10 mouse cellular contexts compared by ENCODE assay signal in the genomic region with DNA sequence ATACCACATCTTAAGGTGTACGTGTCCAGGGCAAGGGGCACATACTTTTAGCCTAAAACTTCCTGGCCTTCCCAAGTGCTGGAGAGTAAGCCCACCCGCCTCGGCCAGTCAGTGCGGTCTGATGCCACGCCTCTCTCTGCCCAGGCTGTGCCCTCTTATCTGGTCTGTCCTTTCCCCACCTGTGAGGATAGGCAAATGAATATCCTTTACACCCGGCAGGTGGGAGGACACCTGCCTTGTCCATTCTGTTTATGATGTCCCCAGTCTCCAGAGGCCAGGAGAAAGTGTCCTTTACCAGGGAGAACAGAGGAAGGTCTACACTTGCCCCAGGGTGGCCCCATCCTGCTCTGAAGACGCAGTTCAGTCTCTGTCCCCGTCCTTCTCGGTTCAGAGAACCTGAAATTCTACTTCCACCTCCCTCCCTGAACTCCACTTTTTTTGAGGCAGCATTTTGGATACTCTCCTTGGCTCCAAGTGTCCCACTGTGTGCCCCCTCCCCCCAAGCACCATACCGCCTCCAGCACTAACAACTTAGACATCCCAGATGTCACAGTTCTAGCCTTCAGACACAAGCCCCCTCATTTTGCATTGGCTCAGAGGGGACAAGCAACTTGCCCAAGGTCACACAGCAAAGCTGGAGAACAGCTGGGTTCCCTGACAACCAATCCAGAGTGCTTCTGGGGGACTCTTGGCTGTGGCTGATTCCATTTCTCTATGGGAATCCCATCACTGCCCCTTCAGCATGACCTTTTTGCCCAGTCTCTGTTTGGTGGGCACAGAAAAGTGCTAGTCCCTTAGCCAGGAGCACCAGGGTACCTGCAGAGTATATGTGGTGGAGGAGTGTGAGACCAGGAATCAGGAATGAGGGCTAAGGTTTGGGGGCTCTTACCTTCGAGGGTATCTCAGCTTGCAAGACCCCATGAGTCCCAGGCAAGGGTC. TPM values are rescaled to one million over a fixed set of nuclear protein-coding genes. Genes with fewer than 3 reads are reported as not detected.
DNase-seq lines count a peak whose midpoint lies in the region; ATAC-seq and TF ChIP-seq lines count a peak whose summit lies in the region.
"Had no signal": no experiment of that assay in that cellular context is flagged by ENCODE, and none has a peak within 500 bp of the region (broad histone marks: within the 10 kb centered on the region; RNA-seq: fewer than 3 reads in every experiment).

No protein-coding gene starts in this region.

- no peaks in the 10 kb centered on the region for H3K36me3 ChIP-seq in liver, embryonic 16.5 days (ENCODE audit: control insufficient read depth, insufficient read depth)
- no peaks in the 10 kb centered on the region for H3K36me3 ChIP-seq in liver, embryonic 12.5 days
- H3K36me3 ChIP-seq in forebrain, postnatal 0 days (ENCODE audit: insufficient read depth), result no peaks in the 10 kb centered on the region
- no peaks in the 10 kb centered on the region for H3K36me3 ChIP-seq in neural tube, embryonic 14.5 days (ENCODE audit: control insufficient read depth, insufficient read depth, low read length)

- peak; percentile 84 for DNase-seq in heart, adult 11 months
- no peak for DNase-seq in heart, postnatal 36 days
- DNase-seq in forebrain, postnatal 0 days, result no peak
- DNase-seq in Muller cell, postnatal 12 days (ENCODE audit: inconsistent ontology term), result no peak
- DNase-seq in thymus, postnatal 25 days, result no peak
- DNase-seq: embryo, embryonic 11 days had no signal

- no peaks in the 10 kb centered on the region for H3K27me3 ChIP-seq in liver, embryonic 16.5 days (ENCODE audit: control insufficient read depth, insufficient read depth, low read depth, low read length)
- peaks cover 50% of the 10 kb centered on the region for H3K27me3 ChIP-seq in liver, embryonic 12.5 days (replicated peaks)
- H3K27me3 ChIP-seq in forebrain, postnatal 0 days (ENCODE audit: insufficient read depth, low read length), result no peaks in the 10 kb centered on the region
- no peaks in the 10 kb centered on the region for H3K27me3 ChIP-seq in neural tube, embryonic 14.5 days (ENCODE audit: control insufficient read depth, insufficient read depth, low read length)

- no peak overlapping the region for H3K4me2 ChIP-seq in liver, embryonic 16.5 days (ENCODE audit: low read depth, low read length)
- H3K4me2 ChIP-seq in liver, embryonic 12.5 days, result no peak overlapping the region
- H3K4me2 ChIP-seq in forebrain, postnatal 0 days (ENCODE audit: low read depth), result peak overlapping the region; percentile 44
- peak overlapping the region; percentile 32 for H3K4me2 ChIP-seq in neural tube, embryonic 14.5 days (ENCODE audit: low read depth, low read length)

- 43% methylated on average over 11 of the region's 11 CpGs for WGBS in liver, embryonic 16.5 days (ENCODE audit: insufficient replicate concordance)
- 49% methylated on average over 11 of the region's 11 CpGs for WGBS in liver, embryonic 12.5 days (ENCODE audit: insufficient replicate concordance)
- 67% methylated on average over 11 of the region's 11 CpGs for WGBS in forebrain, postnatal 0 days
- WGBS in neural tube, embryonic 14.5 days, result 71% methylated on average over 11 of the region's 11 CpGs

- ATAC-seq in liver, embryonic 16.5 days (ENCODE audit: low read depth), result no peak
- ATAC-seq in liver, embryonic 12.5 days, result no peak
- ATAC-seq in forebrain, postnatal 0 days, result peak; percentile 23; the same call in 1 of the 2 replicates
- ATAC-seq in neural tube, embryonic 14.5 days (ENCODE audit: low read depth), result no peak

- intact Hi-C loops in heart, postnatal 36 days (cut with DNase I), result no loop called here

- H3K4me1 ChIP-seq in liver, embryonic 16.5 days (ENCODE audit: control insufficient read depth, low read depth, low read length), result peaks cover 5% of the 10 kb centered on the region
- peaks cover 7% of the 10 kb centered on the region; the same call in 1 of the 2 replicates for H3K4me1 ChIP-seq in liver, embryonic 12.5 days
- no peaks in the 10 kb centered on the region for H3K4me1 ChIP-seq in forebrain, postnatal 0 days (ENCODE audit: insufficient read depth)
- no peaks in the 10 kb centered on the region for H3K4me1 ChIP-seq in neural tube, embryonic 14.5 days (ENCODE audit: control insufficient read depth, insufficient read depth, low read length)

- no peak for TF ChIP-seq CTCF in forebrain, postnatal 0 days (IDR thresholded peaks at IDR 0.05; ENCODE audit: low read depth)

- H3K9me3 ChIP-seq in liver, embryonic 16.5 days (replicated peaks; ENCODE audit: control insufficient read depth, low read length), result no peaks in the 10 kb centered on the region
- no peaks in the 10 kb centered on the region for H3K9me3 ChIP-seq in liver, embryonic 12.5 days (replicated peaks)
- no peaks in the 10 kb centered on the region for H3K9me3 ChIP-seq in forebrain, postnatal 0 days (ENCODE audit: low read length)
- no peaks in the 10 kb centered on the region for H3K9me3 ChIP-seq in neural tube, embryonic 14.5 days (ENCODE audit: control insufficient read depth, low read length)

- no peak overlapping the region for H3K27ac ChIP-seq in liver, embryonic 16.5 days (ENCODE audit: low read length)
- no peak overlapping the region for H3K27ac ChIP-seq in liver, embryonic 12.5 days
- H3K27ac ChIP-seq in forebrain, postnatal 0 days (ENCODE audit: low read depth, low read length), result no peak overlapping the region
- no peak overlapping the region for H3K27ac ChIP-seq in neural tube, embryonic 14.5 days (ENCODE audit: low read depth, low read length)

- peak overlapping the region; percentile 28 for H3K4me3 ChIP-seq in liver, embryonic 16.5 days (ENCODE audit: low read depth, low read length)
- no peak overlapping the region for H3K4me3 ChIP-seq in liver, embryonic 12.5 days
- H3K4me3 ChIP-seq in forebrain, postnatal 0 days (ENCODE audit: low read depth, low read length), result peak overlapping the region; percentile 35
- H3K4me3 ChIP-seq in neural tube, embryonic 14.5 days (ENCODE audit: low read depth, low read length), result peak overlapping the region; percentile 25

- H3K9ac ChIP-seq in liver, embryonic 16.5 days (ENCODE audit: low read depth, low read length), result no peak overlapping the region
- no peak overlapping the region for H3K9ac ChIP-seq in liver, embryonic 12.5 days
- peak overlapping the region; percentile 51 for H3K9ac ChIP-seq in forebrain, postnatal 0 days
- H3K9ac ChIP-seq in neural tube, embryonic 14.5 days (replicated peaks; ENCODE audit: low read depth, low read length), result 0 out of 2 replicates have a peak overlapping the region, but pooled peaks have one; percentile 46

RNA-seq across cellular contexts. Expression of gene Inpp5j, which starts 0.6 kb away (rescaled TPM):
- 10 to 100 TPM; 15.7 to 25.8 TPM for total RNA-seq in heart, postnatal 36 days (2021)
- 0.96 and 1.0 TPM in 2 replicates for polyA plus RNA-seq in liver, embryonic 16.5 days (2015; fragmentation: Nextera tagmentation; extraction: Ambion mirVana)
- 0.17 and 0.36 TPM in 2 replicates for polyA plus RNA-seq in liver, embryonic 12.5 days (2016; fragmentation: Nextera tagmentation; extraction: Ambion mirVana)
- total RNA-seq in forebrain, postnatal 0 days (2014; rRNA removed), result 3.5 and 6.5 TPM in 2 replicates
- polyA plus RNA-seq in forebrain, postnatal 0 days (2015; fragmentation: Nextera tagmentation; extraction: Ambion mirVana), result 6.6 and 9.7 TPM in 2 replicates
- polyA plus RNA-seq in neural tube, embryonic 14.5 days (2014; fragmentation: Nextera tagmentation; extraction: Ambion mirVana), result 6.0 and 7.2 TPM in 2 replicates

RNA-seq across cellular contexts. Expression of gene Selenom, which starts 10.5 kb away (rescaled TPM):
- total RNA-seq in heart, postnatal 36 days (2021), result 10 to 100 TPM; 37.6 to 43.8 TPM
- 9.6 and 10.8 TPM in 2 replicates for polyA plus RNA-seq in liver, embryonic 16.5 days (2015; fragmentation: Nextera tagmentation; extraction: Ambion mirVana)
- 18.4 and 19.6 TPM in 2 replicates for polyA plus RNA-seq in liver, embryonic 12.5 days (2016; fragmentation: Nextera tagmentation; extraction: Ambion mirVana)
- 119 and 172 TPM in 2 replicates for total RNA-seq in forebrain, postnatal 0 days (2014; rRNA removed)
- polyA plus RNA-seq in forebrain, postnatal 0 days (2015; fragmentation: Nextera tagmentation; extraction: Ambion mirVana), result 224 and 227 TPM in 2 replicates
- polyA plus RNA-seq in neural tube, embryonic 14.5 days (2014; fragmentation: Nextera tagmentation; extraction: Ambion mirVana), result 98.1 and 127 TPM in 2 replicates

RNA-seq across cellular contexts. Expression of gene Pla2g3, which starts 15.9 kb away (rescaled TPM):
- not detected for total RNA-seq in heart, postnatal 36 days (2021)
- polyA plus RNA-seq in liver, embryonic 16.5 days (2015; fragmentation: Nextera tagmentation; extraction: Ambion mirVana), result 0.09 and 0.12 TPM in 2 replicates
- 0.06 and 0.24 TPM in 2 replicates for polyA plus RNA-seq in liver, embryonic 12.5 days (2016; fragmentation: Nextera tagmentation; extraction: Ambion mirVana)
- 21.3 and 26.2 TPM in 2 replicates for total RNA-seq in forebrain, postnatal 0 days (2014; rRNA removed)
- 9.4 and 11.9 TPM in 2 replicates for polyA plus RNA-seq in forebrain, postnatal 0 days (2015; fragmentation: Nextera tagmentation; extraction: Ambion mirVana)
- polyA plus RNA-seq in neural tube, embryonic 14.5 days (2014; fragmentation: Nextera tagmentation; extraction: Ambion mirVana), result 0.97 and 2.2 TPM in 2 replicates
- total RNA-seq: gastrocnemius, adult 8-10 months had no signal

RNA-seq across cellular contexts. Expression of gene Smtn, which starts 36.4 kb away (rescaled TPM):
- 100 to 1,000 TPM; 146 to 153 TPM for total RNA-seq in heart, postnatal 36 days (2021)
- 10.4 and 16.7 TPM in 2 replicates for polyA plus RNA-seq in liver, embryonic 16.5 days (2015; fragmentation: Nextera tagmentation; extraction: Ambion mirVana)
- 16.9 and 18.2 TPM in 2 replicates for polyA plus RNA-seq in liver, embryonic 12.5 days (2016; fragmentation: Nextera tagmentation; extraction: Ambion mirVana)
- 3.9 and 7.9 TPM in 2 replicates for total RNA-seq in forebrain, postnatal 0 days (2014; rRNA removed)
- polyA plus RNA-seq in forebrain, postnatal 0 days (2015; fragmentation: Nextera tagmentation; extraction: Ambion mirVana), result 8.1 and 8.7 TPM in 2 replicates
- 7.8 and 16.1 TPM in 2 replicates for polyA plus RNA-seq in neural tube, embryonic 14.5 days (2014; fragmentation: Nextera tagmentation; extraction: Ambion mirVana)

RNA-seq across cellular contexts. Expression of gene Rnf185, which starts 51.9 kb away (rescaled TPM):
- 10 to 100 TPM; 18.6 to 20.3 TPM for total RNA-seq in heart, postnatal 36 days (2021)
- 8.4 and 9.0 TPM in 2 replicates for polyA plus RNA-seq in liver, embryonic 16.5 days (2015; fragmentation: Nextera tagmentation; extraction: Ambion mirVana)
- 9.4 and 9.6 TPM in 2 replicates for polyA plus RNA-seq in liver, embryonic 12.5 days (2016; fragmentation: Nextera tagmentation; extraction: Ambion mirVana)
- total RNA-seq in forebrain, postnatal 0 days (2014; rRNA removed), result 35.9 and 38.8 TPM in 2 replicates
- 36.3 and 36.9 TPM in 2 replicates for polyA plus RNA-seq in forebrain, postnatal 0 days (2015; fragmentation: Nextera tagmentation; extraction: Ambion mirVana)
- polyA plus RNA-seq in neural tube, embryonic 14.5 days (2014; fragmentation: Nextera tagmentation; extraction: Ambion mirVana), result 45.7 and 47.1 TPM in 2 replicates

Comparison
In these comparisons a context has a peak if more than half of its experiments do, and no peak if none do; other contexts are left out.
1. H3K4me2 ChIP-seq: peak in forebrain, postnatal 0 days (single experiment) and neural tube, embryonic 14.5 days (single experiment); none in liver, embryonic 16.5 days (single experiment) and liver, embryonic 12.5 days (single experiment).
2. H3K9ac ChIP-seq: peak in forebrain, postnatal 0 days (single experiment) and neural tube, embryonic 14.5 days (single experiment); none in liver, embryonic 16.5 days (single experiment) and liver, embryonic 12.5 days (single experiment).